Mouse (Mus musculus) layer of hippocampus, postnatal 36 days (tissue): Measurements from ENCODE around the gene Myf6. TPM values are rescaled to one million over a fixed set of nuclear protein-coding genes. Genes with fewer than 3 reads are reported as not detected.

Experiments used
- DNase-seq, 2 experiments: peaks; one replicate each; pipeline ENCODE4 v3.0.0; 2022
- total RNA-seq, 2 experiments: library from RNA; stranded (reverse); gene quantifications; 2 replicates each; pipeline ENCODE4 v1.2.3; 2021

Gene Myf6
- total RNA-seq: not detected

DNA sequence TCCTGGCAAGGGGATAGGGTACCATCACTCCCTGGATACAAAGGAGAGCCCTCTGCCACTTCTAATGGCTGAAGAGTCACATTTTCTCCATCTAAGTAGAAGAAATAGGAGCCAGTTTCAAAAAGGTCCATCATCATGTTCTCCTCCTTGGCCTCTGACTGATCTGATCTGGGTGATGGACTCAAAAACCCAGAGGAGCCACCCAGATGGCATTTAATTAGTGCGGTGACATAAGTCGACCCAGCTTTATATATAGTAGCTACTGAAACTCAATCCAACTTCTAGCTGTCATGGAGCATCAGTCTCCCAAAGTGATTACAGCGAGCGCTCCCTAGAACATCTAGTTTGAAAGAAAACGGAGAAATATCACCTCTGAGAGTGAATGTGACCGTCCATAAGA, at the start of gene Myf6:
Gene Myf6 (minus strand): TSS at position 170 of the 400 bp plus-strand sequence.
- no peak for DNase-seq

DNA sequence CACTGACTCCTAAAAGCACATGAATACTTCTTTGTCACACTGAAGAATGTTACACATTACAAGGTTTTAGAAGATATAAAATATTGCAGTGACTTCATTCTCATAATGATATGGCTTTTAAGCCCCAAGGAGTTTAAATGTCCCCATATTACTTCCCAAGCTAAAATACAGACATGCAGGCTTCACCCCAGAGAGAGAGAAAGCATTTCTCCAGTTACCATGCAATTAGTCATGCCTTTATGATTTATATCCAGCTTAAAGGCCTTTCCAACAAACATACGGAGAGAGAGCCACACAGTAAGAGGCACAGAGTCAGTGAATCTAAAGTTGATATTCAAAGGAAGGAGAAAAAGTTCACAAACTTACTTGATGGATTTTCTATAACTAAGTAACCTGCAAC, 48.5 kb upstream of the Myf6 start:
- DNase-seq: no peak

DNA sequence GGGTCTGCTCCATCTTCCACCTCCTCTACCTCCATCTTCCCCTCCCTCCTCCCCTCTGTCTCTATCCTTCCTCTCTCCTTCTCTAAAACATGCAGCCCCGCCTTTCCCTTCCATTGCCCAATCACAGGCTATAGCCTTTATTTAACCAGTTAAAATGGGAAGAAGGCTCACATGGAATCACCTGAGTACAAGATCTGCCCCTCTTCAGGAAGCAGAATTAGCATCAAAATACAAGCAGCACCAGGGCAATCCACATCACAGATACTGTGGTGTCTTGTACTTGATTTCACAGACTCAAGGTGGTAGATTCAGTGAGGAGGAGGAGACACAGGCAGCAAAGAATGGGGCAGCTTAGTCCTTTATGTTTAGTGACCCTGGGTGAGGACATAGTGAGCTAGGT, 34.2 kb upstream of the Myf6 start:
- no peak for DNase-seq

GRCm38 (mm10) chr10:107519216-107519615, 24.7 kb upstream of the Myf6 start:
- no peak for DNase-seq

DNA sequence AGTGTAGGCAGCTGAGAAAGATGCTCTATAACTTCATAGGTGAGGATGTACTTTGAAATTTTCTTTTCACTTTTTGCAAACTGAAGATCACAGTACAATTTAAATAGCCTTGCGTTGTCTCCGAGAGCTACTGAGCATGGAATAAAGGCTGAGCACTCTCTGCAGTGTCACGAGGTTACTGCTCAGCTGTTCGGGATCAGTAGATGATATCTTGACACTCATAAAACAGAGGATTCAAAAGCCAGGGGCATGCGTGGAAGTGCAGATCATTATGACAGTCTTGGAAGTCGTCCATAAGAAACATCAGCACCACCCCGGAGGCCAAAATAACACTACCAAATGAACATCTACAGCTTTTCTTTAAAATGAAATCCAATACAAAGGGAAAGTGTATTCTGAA, 22.1 kb upstream of the Myf6 start:
- no peak for DNase-seq

DNA sequence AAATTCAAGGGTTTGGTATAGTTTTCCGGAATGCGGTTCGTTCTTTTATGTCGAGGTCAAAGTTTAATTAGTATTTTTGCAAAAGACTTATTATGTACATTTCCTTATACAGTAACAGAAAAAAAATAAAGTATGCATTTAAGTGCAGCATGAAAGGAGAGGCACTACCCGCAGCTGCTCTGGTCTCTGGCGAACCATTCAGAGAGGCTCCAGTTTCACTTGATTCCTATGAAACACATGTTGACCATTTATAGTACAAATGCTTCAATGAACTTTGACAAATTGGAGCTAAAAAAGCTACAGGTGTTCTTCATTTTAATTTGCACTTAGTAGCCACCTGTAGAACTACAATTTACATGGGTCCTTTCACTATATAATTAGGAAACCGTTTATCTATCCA, 20.2 kb upstream of the Myf6 start:
- no peak for DNase-seq

DNA sequence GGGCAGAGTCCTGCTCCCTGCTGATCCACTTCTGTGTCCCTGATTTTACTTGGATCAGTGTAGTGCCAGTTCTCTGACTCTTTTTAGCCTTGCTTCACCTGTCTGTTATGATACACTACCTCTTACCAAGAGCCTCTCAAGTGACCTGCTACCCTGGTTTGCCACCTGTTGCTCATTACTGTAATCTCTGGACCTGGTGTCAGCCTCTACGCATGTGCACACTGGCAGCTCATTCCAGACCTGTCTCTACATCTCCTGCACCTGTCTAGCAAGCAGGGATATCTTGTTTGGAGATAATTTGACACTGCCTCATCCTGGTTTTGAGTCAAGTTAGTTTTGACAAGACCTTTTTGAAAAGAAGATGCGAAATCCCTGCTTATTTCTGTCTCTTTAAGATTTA, 11.9 kb upstream of the Myf6 start:
- DNase-seq: no peak

DNA sequence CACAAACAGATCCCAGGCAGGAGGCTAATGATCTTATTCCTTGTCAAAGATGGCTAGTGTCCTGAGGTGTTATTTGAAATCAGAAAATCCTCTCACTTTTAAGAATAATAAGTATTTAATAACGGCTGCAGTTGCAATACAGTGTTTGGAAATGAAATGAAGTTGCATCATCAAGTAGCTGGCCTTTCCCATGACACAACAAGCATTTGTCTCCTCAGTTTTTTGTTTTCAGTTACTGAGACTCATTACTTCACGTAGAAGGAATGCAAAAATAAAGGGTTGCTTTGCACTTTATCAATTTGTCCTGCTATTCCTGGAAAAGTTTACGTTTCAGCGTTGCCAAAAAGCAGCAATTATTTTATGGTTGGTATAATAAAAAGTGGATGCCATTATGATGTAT, 8.9 kb upstream of the Myf6 start:
- no peak for DNase-seq

- no peak for DNase-seq
These were observed 7.7 kb upstream of the Myf6 start for GRCm38 (mm10) chr10:107502193-107502592.

DNA sequence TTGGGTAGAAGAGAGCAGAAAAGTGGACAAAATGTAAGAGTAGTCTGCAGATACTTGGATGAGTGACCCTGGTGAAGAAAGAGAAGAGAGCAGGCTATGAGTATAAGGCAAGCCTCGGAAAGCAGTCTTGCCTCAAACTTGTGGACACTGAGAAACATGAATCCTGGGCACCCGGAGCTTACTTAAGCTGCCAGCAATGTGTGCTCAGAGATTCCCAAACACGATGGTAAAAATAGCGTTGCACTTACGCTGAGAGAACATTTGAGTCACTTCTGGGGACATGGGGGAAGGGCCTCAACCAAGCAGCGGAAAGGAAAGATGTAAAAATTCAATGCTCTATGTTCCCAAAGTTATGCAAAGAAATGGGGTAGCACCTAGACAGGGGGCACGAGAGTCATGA, 5.1 kb upstream of the Myf6 start:
- DNase-seq: peak in 1 of 2 experiments; percentile 18

DNA sequence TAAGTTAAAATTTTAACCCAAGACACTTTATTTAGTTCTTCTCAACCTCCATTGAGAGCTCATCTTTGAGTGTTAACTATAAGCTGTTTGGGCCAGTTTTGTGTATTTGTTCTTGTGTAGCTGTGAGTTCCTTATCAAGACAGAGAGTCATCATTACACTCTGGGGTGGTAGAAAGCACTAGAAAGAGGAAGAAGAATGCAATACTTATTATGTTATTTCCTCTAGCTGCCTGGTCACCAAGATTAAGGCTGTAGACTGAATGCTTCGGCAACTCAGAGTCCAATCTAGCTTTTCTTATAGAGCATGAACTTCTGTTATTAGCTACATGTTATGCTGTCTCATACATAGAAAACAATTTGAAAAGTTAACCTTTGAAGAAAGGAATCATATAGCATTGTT, 1.9 kb upstream of the Myf6 start:
- no peak for DNase-seq

DNA sequence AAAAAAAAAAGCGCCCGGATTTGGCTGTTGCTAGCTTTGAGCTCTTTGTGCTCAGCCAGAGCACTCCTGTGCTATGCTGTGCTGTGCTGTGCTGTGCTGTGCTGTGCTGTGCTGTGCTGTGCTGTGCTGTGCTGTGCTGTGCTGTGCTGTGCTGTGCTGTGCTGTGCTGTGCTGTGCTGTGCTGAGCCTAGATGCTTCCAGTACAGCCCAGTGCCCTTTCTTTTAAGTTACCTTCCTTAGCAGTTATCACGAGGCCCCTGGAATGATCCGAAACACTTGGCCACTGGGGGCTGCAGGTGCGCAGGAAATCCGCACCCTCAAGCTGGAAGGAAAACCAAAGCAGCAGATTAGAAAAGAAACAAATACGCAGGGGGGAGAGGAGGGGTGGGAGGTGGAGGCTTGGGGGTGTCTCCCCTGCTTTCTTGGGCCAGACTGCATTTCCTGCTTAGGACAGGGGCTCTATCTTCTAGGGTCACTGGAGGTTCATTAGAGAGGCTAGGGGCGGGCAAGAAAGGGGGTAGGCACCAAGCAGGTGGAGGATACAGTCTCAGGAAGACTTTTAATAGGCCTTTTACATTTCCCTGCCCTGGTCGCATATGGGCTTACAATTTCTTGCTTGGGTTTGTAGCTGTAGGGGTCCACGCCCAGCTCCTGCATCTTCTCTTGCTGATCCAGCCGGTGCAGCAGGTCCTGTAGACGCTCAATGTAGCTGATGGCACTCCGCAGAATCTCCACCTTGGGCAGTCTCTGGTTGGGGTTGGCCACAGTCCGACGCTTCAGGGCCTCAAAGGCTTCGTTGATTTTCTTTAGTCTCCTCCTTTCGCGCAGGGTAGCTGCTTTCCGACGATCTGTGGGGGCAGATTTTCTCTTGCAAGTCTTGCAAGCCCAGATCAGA, 710 bp downstream of the Myf6 start:
- no peak for DNase-seq

DNA sequence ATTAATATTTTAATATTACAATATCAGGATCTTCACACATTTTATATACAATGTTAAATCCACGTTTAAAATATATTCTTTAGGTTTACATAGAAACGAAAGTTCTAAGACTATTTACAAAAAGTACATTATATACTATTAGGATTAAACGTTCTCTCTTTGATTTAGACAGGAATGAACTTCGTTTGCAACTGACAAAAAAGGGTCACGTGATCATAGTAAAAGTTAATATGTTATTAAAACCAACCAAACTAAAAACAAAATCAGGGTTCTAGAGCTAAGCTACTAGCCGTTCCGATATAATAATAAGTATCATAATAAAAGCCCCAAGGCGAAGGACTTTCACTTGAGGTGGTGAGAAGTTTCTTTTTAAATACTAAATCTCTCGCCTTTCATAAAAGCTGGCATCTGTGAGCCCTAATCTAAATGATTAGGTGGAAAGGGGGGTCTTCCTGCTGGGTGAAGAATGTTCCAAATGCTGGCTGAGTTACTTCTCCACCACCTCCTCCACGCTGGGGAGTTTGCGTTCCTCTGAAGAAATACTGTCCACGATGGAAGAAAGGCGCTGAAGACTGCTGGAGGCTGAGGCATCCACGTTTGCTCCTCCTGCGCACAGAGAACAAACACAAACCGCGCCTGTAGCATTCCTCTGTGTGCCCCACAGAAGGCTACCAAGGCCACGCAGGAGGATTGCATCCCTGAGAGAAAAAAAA, 1.5 kb downstream of the Myf6 start:
- DNase-seq: peak in 1 of 2 experiments; percentile 3

DNA sequence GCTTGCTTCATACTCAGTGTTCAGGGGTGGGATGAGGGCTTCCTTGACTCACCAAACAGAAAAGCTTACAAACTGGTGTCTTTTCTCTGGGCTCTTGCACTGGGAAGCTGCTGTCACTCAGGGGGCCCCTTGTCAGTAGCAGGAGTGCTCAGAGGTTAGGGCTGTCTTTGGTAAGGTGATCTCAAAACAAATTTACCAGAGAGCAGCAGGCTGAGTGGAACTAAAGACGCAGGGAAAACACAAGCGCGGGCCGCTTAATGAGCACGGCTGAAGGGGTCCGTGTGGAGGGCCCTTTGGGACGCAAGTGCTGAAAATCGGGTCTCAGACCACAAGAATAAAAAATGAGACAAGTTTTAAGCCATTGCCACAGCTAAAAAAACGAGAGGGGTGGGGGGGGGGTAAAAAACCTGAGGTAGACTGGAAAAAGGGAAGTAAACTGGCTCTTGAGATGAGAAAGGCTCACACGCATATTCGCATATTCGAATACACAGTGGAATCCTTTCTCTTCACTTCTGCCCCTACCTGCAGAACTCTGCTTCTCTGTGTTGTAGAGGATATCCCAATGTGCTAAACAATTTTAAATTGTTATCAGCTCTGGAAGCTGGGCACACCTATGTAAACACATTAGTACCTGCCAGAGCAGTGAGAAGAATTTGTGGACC, 5.8 kb downstream of the Myf6 start:
- no peak for DNase-seq

DNA sequence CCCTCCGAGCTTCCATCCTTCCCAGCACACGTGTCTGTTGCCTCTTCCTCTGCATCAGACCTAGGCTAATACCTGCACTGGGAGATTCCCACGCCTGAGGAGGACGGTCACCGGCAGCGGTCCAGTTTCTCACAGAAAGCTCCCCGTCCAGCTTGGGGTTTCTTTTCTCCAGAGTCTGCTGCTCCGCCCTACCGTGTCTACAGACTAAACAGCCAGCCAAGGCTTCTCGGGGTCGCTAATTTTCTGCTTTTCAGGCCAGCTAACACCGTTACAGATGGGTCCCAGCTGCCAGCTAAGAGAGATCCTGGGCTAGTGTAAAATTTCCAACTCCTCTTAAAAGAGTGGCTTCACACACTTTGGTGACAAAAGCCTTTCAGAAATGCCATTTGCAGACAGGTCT, 7.8 kb downstream of the Myf6 start:
- DNase-seq: no peak

DNA sequence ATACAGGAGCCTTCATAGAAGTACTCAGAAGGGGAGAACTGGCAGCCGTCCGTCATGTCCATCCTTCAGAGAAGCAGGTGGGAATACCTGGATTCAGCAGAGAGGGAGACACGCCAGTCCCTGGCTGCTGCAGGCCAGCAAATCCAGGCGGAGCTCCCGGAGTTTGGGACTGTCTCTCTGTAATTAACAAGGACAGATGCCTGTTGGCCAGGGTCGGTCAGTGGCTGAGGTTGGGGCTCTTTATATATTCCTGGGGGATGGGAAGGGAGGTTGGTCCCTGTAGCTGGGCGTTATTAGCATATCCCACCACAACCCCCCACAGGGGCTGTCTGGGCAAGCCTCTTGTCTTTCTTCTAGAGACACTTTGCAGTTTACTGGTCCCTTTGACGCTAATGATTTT, 8.7 kb downstream of the Myf6 start, which contains the start of gene Myf5:
Gene Myf5 (minus strand): TSS at position 265 of the 400 bp plus-strand sequence.
- DNase-seq: no peak

- DNase-seq: no peak
These were observed 10.5 kb downstream of the Myf6 start for GRCm38 (mm10) chr10:107484050-107484449.

GRCm38 (mm10) chr10:107473497-107473896, 21.0 kb downstream of the Myf6 start:
- no peak for DNase-seq

DNA sequence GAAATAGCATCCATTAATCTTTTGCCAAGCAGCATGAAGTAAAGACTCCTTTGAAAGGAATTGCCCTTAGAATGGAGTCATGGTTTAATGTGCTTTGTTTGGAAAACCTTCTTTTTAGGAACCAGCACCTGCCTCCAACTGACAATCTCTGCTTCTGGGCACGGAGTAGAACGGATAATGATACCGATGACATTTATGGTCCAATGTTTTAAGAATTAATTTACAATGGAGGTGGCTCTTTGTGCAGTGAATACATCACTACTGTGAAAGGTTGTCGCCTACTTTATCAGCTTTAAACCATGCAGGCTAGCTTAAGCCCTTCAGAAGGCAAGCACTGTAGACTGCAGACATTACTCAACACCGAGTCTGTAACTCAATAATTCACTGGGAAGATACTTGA, 22.8 kb downstream of the Myf6 start:
- no peak for DNase-seq

GRCm38 (mm10) chr10:107467819-107468218, 26.7 kb downstream of the Myf6 start:
- DNase-seq: no peak

DNA sequence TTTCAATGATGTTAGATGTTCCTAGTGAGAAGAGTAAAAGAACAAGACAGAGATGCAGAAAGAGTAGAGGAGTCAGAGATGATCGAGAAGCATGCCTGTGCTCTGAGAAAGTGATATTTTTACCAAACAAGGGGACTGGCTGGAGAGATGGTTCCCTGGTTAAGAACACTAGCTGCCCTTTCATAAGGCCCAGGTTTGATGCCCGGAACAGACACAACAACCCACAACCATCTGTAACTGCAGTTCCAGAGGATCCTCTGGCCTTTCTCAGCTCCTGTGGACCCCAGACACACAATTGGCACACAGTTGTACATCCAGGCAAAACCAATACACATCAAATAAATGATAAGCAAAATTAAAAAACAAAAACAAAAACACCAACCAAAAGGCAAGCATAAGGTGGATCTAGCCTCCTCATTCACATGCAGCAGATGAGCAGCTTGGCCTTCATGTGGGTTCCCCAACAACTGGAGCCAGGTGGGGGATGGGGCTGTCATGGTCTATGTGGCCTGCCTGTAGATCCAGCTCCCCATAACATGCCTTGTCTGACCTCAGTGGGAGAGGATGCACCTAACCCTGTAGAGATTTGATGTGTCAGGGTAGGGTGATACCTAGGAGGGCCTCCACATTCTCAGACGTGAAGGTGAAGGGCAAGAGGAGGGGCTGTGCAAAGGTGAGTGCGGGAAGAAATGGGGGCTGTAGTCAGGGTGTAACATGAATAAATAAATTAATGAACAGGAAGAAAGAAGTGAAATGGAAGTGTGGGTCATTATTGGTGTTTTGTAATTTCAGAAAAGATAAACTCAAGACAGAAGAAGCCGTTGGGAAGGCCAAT, 44.8 kb downstream of the Myf6 start:
- no peak for DNase-seq
